Mouse (Mus musculus) lung, postnatal 0 days (tissue): ENCODE data around the gene Syvn1. TPM values are rescaled to one million over a fixed set of nuclear protein-coding genes. Genes with fewer than 3 reads are reported as not detected.

Experiments used
- ATAC-seq: fragments of 200-750 bp; cut with Nextera tagmentation; 2 replicates; pipeline ENCODE4 v1.8.0; 2017; ENCODE audit warnings: moderate library complexity
- DNase-seq: peaks from one replicate; pipeline ENCODE4 v3.0.0-alpha.2; 2016; ENCODE audit warnings: low spot score
- H3K27ac ChIP-seq: fragments of 300-500 bp; sonication (generic); 2 replicates; pipeline ENCODE4 v1.5.1; 2014; ENCODE audit warnings: antibody characterized with exemption, mild to moderate bottlenecking, low read length, mixed read lengths
- H3K27me3 ChIP-seq: fragments of 300-500 bp; sonication (generic); replicated peaks from 2 replicates; pipeline ENCODE4 v1.6.1; 2014; ENCODE audit warnings: low read length, mixed read lengths; ENCODE audit not compliant: insufficient read depth
- H3K36me3 ChIP-seq: fragments of 300-500 bp; sonication (generic); 2 replicates; pipeline ENCODE4 v1.6.1; 2014; ENCODE audit warnings: low read length, mixed read lengths; ENCODE audit not compliant: insufficient read depth
- H3K4me1 ChIP-seq: fragments of 300-500 bp; sonication (generic); 2 replicates; pipeline ENCODE4 v1.6.1; 2014; ENCODE audit warnings: antibody characterized with exemption, low read depth, low read length, mixed read lengths; ENCODE audit not compliant: insufficient read depth
- H3K4me2 ChIP-seq: fragments of 300-500 bp; sonication (generic); replicated peaks from 2 replicates; pipeline ENCODE4 v1.6.1; 2014; ENCODE audit warnings: low read depth, mild to moderate bottlenecking, low read length, moderate library complexity, mixed read lengths
- H3K4me3 ChIP-seq: fragments of 300-500 bp; sonication (generic); 2 replicates; pipeline ENCODE4 v1.5.1; 2014; ENCODE audit warnings: low read depth, low read length
- H3K9ac ChIP-seq: fragments of 300-500 bp; sonication (generic); replicated peaks from 2 replicates; pipeline ENCODE4 v1.6.1; 2014; ENCODE audit warnings: low read depth, mild to moderate bottlenecking
- H3K9me3 ChIP-seq: fragments of 300-500 bp; sonication (generic); 2 replicates; pipeline ENCODE4 v1.6.1; 2016; ENCODE audit warnings: low read length, mixed read lengths
- CTCF ChIP-seq: IDR thresholded peaks from 2 replicates; pipeline ENCODE4 v1.5.1; 2016; ENCODE audit warnings: antibody characterized with exemption, mild to moderate bottlenecking
- EP300 ChIP-seq: IDR thresholded peaks from 2 replicates; pipeline ENCODE4 v1.6.1; 2016; ENCODE audit warnings: antibody characterized with exemption, mild to moderate bottlenecking, control low read depth
- WGBS: fragments of 180-500 bp; shearing (Covaris S2); extraction: QIAGEN DNeasy Blood & Tissue Kit; methylation state at CpG from one replicate; pipeline ENCODE4 v1.1.7; 2014; 5-methylcytosine and 5-hydroxymethylcytosine counted together
- microRNA-seq: library from miRNA; unstranded; fragments of <30 nt; microRNA quantifications from one replicate; pipeline ENCODE4, GENCODE M21; 2016
- polyA plus RNA-seq: library from polyadenylated mRNA; unstranded; fragments of >200 nt; fragmentation: Nextera tagmentation; extraction: Ambion mirVana; gene quantifications from 2 replicates; pipeline ENCODE4 v1.2.1, GENCODE M21; 2015

Syvn1 gene
- polyA plus RNA-seq, 1 experiment from 2014 or later = 16.3 TPM

- Histone ChIP-seq H3K36me3 (no peaks in the 10 kb centered on the region), H3K4me2 (no peak overlapping the region), H3K27ac (no peak overlapping the region), H3K9me3 (no peaks in the 10 kb centered on the region), H3K4me3 (no peak overlapping the region), H3K27me3 (no peaks in the 10 kb centered on the region), H3K4me1 (no peaks in the 10 kb centered on the region), H3K9ac (no peak overlapping the region)
- no peak for ATAC-seq
- WGBS = 78% methylated on average over 6 of the region's 6 CpGs
- TF ChIP-seq CTCF = no peak
- TF ChIP-seq EP300 = no peak
- no peak for DNase-seq
Measured at GRCm38 (mm10) chr19:6102169-6102853, 55.9 kb downstream of the Syvn1 start.

Small RNAs within 50 kb of the gene (microRNA-seq; reads per million reads assigned to microRNA genes)
- gene Mir6988 = 1.5 reads per million

Other genes starting within 250 kb of the Syvn1 start
- 33.9 and 35.1 TPM in 2 replicates for gene Frmd8, start 171.3 kb upstream of the Syvn1 start, polyA plus RNA-seq
- gene Slc25a45, start 168.8 kb upstream of the Syvn1 start, polyA plus RNA-seq = 8.4 and 10.2 TPM in 2 replicates
- 1.3 and 1.5 TPM in 2 replicates for gene Tigd3, start 152.4 kb upstream of the Syvn1 start, polyA plus RNA-seq
- 77.7 and 78.0 TPM in 2 replicates for gene Dpf2, start 133.6 kb upstream of the Syvn1 start, polyA plus RNA-seq
- gene Cdc42ep2, start 121.8 kb upstream of the Syvn1 start, polyA plus RNA-seq = 21.3 and 23.2 TPM in 2 replicates
- 16.6 and 20.7 TPM in 2 replicates for gene Pola2, start 82.4 kb upstream of the Syvn1 start, polyA plus RNA-seq
- gene Slc22a20, start 60.4 kb upstream of the Syvn1 start, polyA plus RNA-seq = not detected in 2 replicates
- gene Capn1, start 30.7 kb upstream of the Syvn1 start, polyA plus RNA-seq = 11.9 and 14.3 TPM in 2 replicates
- gene Mrpl49, start 11.2 kb downstream of the Syvn1 start, polyA plus RNA-seq = 36.7 and 37.6 TPM in 2 replicates
- 784 and 827 TPM in 2 replicates for gene Fau, start 11.3 kb downstream of the Syvn1 start, polyA plus RNA-seq
- 31.2 and 33.9 TPM in 2 replicates for gene Znhit2, start 14.6 kb downstream of the Syvn1 start, polyA plus RNA-seq
- gene Tm7sf2, start 21.8 kb downstream of the Syvn1 start, polyA plus RNA-seq = 8.1 and 9.5 TPM in 2 replicates
- gene Vps51, start 30.7 kb downstream of the Syvn1 start, polyA plus RNA-seq = 48.7 and 52.7 TPM in 2 replicates
- not detected in 2 replicates for gene Tmem262, start 33.5 kb downstream of the Syvn1 start, polyA plus RNA-seq
- gene Gm28374, start 35.7 kb downstream of the Syvn1 start, polyA plus RNA-seq = 0.35 and 0.62 TPM in 2 replicates
- gene Zfpl1, start 38.4 kb downstream of the Syvn1 start, polyA plus RNA-seq = 53.5 and 57.8 TPM in 2 replicates
- 2.8 TPM in 2 replicates for gene Cdca5, start 38.4 kb downstream of the Syvn1 start, polyA plus RNA-seq
- gene AC131692.1, start 47.8 kb downstream of the Syvn1 start, polyA plus RNA-seq = not detected in 2 replicates
- gene Naaladl1, start 59.2 kb downstream of the Syvn1 start, polyA plus RNA-seq = 0.14 TPM in 1 of 2 replicates, not detected in the other
- 22.3 and 24.5 TPM in 2 replicates for gene Sac3d1, start 72.1 kb downstream of the Syvn1 start, polyA plus RNA-seq
- gene Snx15, start 81.7 kb downstream of the Syvn1 start, polyA plus RNA-seq = 29.7 and 30.8 TPM in 2 replicates
- gene Batf2, start 94.4 kb downstream of the Syvn1 start, polyA plus RNA-seq = 0.93 and 1.0 TPM in 2 replicates
- 64.5 and 64.6 TPM in 2 replicates for gene Arl2, start 95.0 kb downstream of the Syvn1 start, polyA plus RNA-seq
- gene Majin, start 137.8 kb downstream of the Syvn1 start, polyA plus RNA-seq = 0.10 TPM in 1 of 2 replicates, not detected in the other
- gene Gpha2, start 179.8 kb downstream of the Syvn1 start, polyA plus RNA-seq = 0.49 and 0.55 TPM in 2 replicates
- gene Ppp2r5b, start 189.3 kb downstream of the Syvn1 start, polyA plus RNA-seq = 20.2 and 21.6 TPM in 2 replicates
- 5.1 and 5.9 TPM in 2 replicates for gene Atg2a, start 195.1 kb downstream of the Syvn1 start, polyA plus RNA-seq
- 115 and 119 TPM in 2 replicates for gene Ehd1, start 230.1 kb downstream of the Syvn1 start, polyA plus RNA-seq